Mouse (Mus musculus): Measurements from ENCODE around the gene Gid4.
"Not testable (repeated sequence)": the region's sequence is repeated elsewhere in the genome, so short reads cannot be mapped to it uniquely, and the experiment has no call there.

Gid4 gene

GRCm38 (mm10) chr11:60427628-60428027, 10.7 kb downstream of the Gid4 start:
- DNase-seq (ENCODE audit: low spot score in 2 of 2): no peak

- DNase-seq (ENCODE audit: low spot score in 2 of 2): no peak
These were observed 16.6 kb downstream of the Gid4 start for GRCm38 (mm10) chr11:60433501-60433900.

- no peak for DNase-seq (ENCODE audit: low spot score in 2 of 2)
These were observed 18.2 kb downstream of the Gid4 start for GRCm38 (mm10) chr11:60435133-60435532.

- no peak for DNase-seq (ENCODE audit: low spot score in 2 of 2)
These were observed 19.7 kb downstream of the Gid4 start for GRCm38 (mm10) chr11:60436618-60437017.

GRCm38 (mm10) chr11:60439621-60440020, 22.7 kb downstream of the Gid4 start:
- DNase-seq (ENCODE audit: low spot score in 2 of 2): not testable (repeated sequence)

- DNase-seq (ENCODE audit: low spot score in 2 of 2): no peak
These were observed 23.2 kb downstream of the Gid4 start for GRCm38 (mm10) chr11:60440176-60440575.

GRCm38 (mm10) chr11:60442896-60443295, 26.0 kb downstream of the Gid4 start:
- DNase-seq (ENCODE audit: low spot score in 2 of 2): no peak

GRCm38 (mm10) chr11:60444007-60444406, 27.1 kb downstream of the Gid4 start:
- DNase-seq (ENCODE audit: low spot score in 2 of 2): no peak

- DNase-seq (ENCODE audit: low spot score in 2 of 2): peak; percentile 79 to 87
These were observed 37.3 kb downstream of the Gid4 start, which contains the start of gene Drg2 for GRCm38 (mm10) chr11:60454080-60454744. Drg2 (plus strand) TSS chr11:60454591.

- DNase-seq (ENCODE audit: low spot score in 2 of 2): no peak
These were observed 37.8 kb downstream of the Gid4 start for GRCm38 (mm10) chr11:60454745-60455087.

GRCm38 (mm10) chr11:60457973-60458372, 41.0 kb downstream of the Gid4 start:
- no peak for DNase-seq (ENCODE audit: low spot score in 2 of 2)

GRCm38 (mm10) chr11:60465943-60466380, 49.0 kb downstream of the Gid4 start:
- DNase-seq (ENCODE audit: low spot score in 2 of 2): peak in 1 of 2 experiments; percentile 30

GRCm38 (mm10) chr11:60469039-60469438, 52.1 kb downstream of the Gid4 start, which contains the start of gene Myo15:
Myo15 (plus strand) TSS chr11:60469339.
- DNase-seq (ENCODE audit: low spot score in 2 of 2): no peak

- DNase-seq (ENCODE audit: low spot score in 2 of 2): no peak
These were observed 53.8 kb downstream of the Gid4 start for GRCm38 (mm10) chr11:60470743-60471142.

GRCm38 (mm10) chr11:60474534-60474933, 57.6 kb downstream of the Gid4 start:
- DNase-seq (ENCODE audit: low spot score in 2 of 2): no peak

GRCm38 (mm10) chr11:60475668-60476362, 58.9 kb downstream of the Gid4 start:
- DNase-seq (ENCODE audit: low spot score in 2 of 2): no peak

- DNase-seq (ENCODE audit: low spot score in 2 of 2): no peak
These were observed 61.2 kb downstream of the Gid4 start for GRCm38 (mm10) chr11:60478121-60478520.

- DNase-seq (ENCODE audit: low spot score in 2 of 2): no peak
These were observed 69.3 kb downstream of the Gid4 start for GRCm38 (mm10) chr11:60486267-60486666.

- DNase-seq (ENCODE audit: low spot score in 2 of 2): no peak
These were observed 75.8 kb downstream of the Gid4 start for GRCm38 (mm10) chr11:60492726-60493125.

GRCm38 (mm10) chr11:60495692-60496091, 78.7 kb downstream of the Gid4 start:
- no peak for DNase-seq (ENCODE audit: low spot score in 2 of 2)

All from frontal cortex, postnatal 10 days (tissue).